Mouse (Mus musculus) limb, embryonic 10.5 days (tissue): ENCODE data around the gene AL732309.1. TPM values are rescaled to one million over a fixed set of nuclear protein-coding genes. Genes with fewer than 3 reads are reported as not detected.
A peak's percentile ranks its signal among the peaks of the same experiment; 100 is the strongest.

ENCODE experiments used
- DNase-seq: peaks from one replicate; pipeline ENCODE4 v3.0.0-alpha.2; 2017; ENCODE audit warnings: low spot score
- H3K27ac ChIP-seq: fragments of 300-500 bp; sonication (generic); 2 replicates; pipeline ENCODE4 v1.5.1; 2016; ENCODE audit warnings: mild to moderate bottlenecking
- H3K27me3 ChIP-seq: fragments of 300-500 bp; sonication (generic); 2 replicates; pipeline ENCODE4 v1.6.1; 2016; ENCODE audit warnings: low read depth, mild to moderate bottlenecking; ENCODE audit not compliant: poor library complexity, severe bottlenecking
- H3K36me3 ChIP-seq: fragments of 300-500 bp; sonication (generic); 2 replicates; pipeline ENCODE4 v1.6.1; 2016; ENCODE audit warnings: mild to moderate bottlenecking, moderate library complexity
- H3K4me1 ChIP-seq: fragments of 300-500 bp; sonication (generic); 2 replicates; pipeline ENCODE4 v1.6.1; 2016
- H3K4me3 ChIP-seq: fragments of 300-500 bp; sonication (generic); 2 replicates; pipeline ENCODE4 v1.5.1; 2016; ENCODE audit warnings: mild to moderate bottlenecking, moderate library complexity
- H3K9me3 ChIP-seq: fragments of 300-500 bp; sonication (generic); replicated peaks from 2 replicates; pipeline ENCODE4 v1.6.1; 2016; ENCODE audit warnings: mild to moderate bottlenecking
- WGBS: fragments of 180-500 bp; shearing (Covaris S2); methylation state at CpG from one replicate; pipeline ENCODE4 v1.1.7; 2016; 5-methylcytosine and 5-hydroxymethylcytosine counted together
- polyA plus RNA-seq: library from polyadenylated mRNA; unstranded; fragments of >200 nt; fragmentation: Nextera tagmentation; extraction: Ambion mirVana; gene quantifications from 2 replicates; pipeline ENCODE4 v1.2.1, GENCODE M21; 2016

The AL732309.1 gene
- polyA plus RNA-seq, 1 experiment from 2014 or later = 7.8 TPM

- peak overlapping the region; percentile 41 for H3K4me3 ChIP-seq
- no peak for DNase-seq
- H3K36me3 ChIP-seq = no peaks in the 10 kb centered on the region
- peak overlapping the region; percentile 82 for H3K27ac ChIP-seq
- H3K9me3 ChIP-seq = no peaks in the 10 kb centered on the region
- 72% methylated on average over 6 of the region's 6 CpGs for WGBS
- H3K27me3 ChIP-seq = peaks cover 27% of the 10 kb centered on the region; the same call in 1 of the 2 replicates
- H3K4me1 ChIP-seq = peaks cover 26% of the 10 kb centered on the region
Measured at GRCm38 (mm10) chr2:25228995-25229530, 17.6 kb downstream of the AL732309.1 start.

DNA sequence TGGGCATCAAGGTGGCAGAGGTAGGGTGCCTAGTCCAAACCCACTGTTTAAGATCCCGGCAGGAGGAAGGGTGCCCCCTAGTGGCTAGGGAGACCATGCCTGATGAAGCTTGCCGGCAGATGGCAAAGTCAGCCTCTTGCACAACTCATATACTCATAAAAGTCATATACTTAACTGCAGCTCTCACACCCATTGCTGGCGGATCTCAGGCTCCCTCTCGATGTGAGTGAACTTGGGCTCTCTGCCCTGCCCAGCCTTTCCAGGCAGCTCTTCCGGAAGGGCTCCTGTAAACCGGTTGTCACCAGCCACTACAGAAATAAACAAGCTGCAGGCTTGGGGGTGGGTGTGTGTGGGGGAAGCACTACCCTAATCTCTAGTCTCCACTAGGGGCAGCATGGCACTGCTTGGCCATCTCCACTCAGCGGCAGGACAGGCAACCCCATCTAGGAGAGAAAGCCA, 18.2 kb downstream of the AL732309.1 start:
- Histone ChIP-seq H3K9me3 (no peaks in the 10 kb centered on the region), H3K27ac (peak overlapping the region; percentile 82), H3K27me3 (peaks cover 27% of the 10 kb centered on the region; the same call in 1 of the 2 replicates), H3K36me3 (peaks cover 2% of the 10 kb centered on the region), H3K4me3 (peak overlapping the region; percentile 41), H3K4me1 (peaks cover 30% of the 10 kb centered on the region)
- 2% methylated on average over 7 of the region's 7 CpGs for WGBS
- peak; percentile 83 for DNase-seq

- WGBS = 92% methylated on average over 4 of the region's 4 CpGs
- H3K36me3 ChIP-seq = peaks cover 11% of the 10 kb centered on the region
Measured at GRCm38 (mm10) chr2:25227406-25227805, 19.3 kb downstream of the AL732309.1 start.

GRCm38 (mm10) chr2:25226864-25227263, 19.8 kb downstream of the AL732309.1 start:
- Histone ChIP-seq H3K36me3 (peaks cover 17% of the 10 kb centered on the region), H3K4me3 (no peak overlapping the region), H3K27me3 (peaks cover 16% of the 10 kb centered on the region; the same call in 1 of the 2 replicates), H3K9me3 (no peaks in the 10 kb centered on the region), H3K4me1 (peaks cover 34% of the 10 kb centered on the region), H3K27ac (peak overlapping the region; percentile 20; the same call in 1 of the 2 replicates)
- WGBS = 83% methylated on average over 5 of the region's 5 CpGs
- no peak for DNase-seq

More at GRCm38 (mm10) chr2:25227406-25227805, 19.3 kb downstream of the AL732309.1 start:
- H3K4me3 ChIP-seq = no peak overlapping the region
- peaks cover 34% of the 10 kb centered on the region for H3K4me1 ChIP-seq
- peaks cover 22% of the 10 kb centered on the region; the same call in 1 of the 2 replicates for H3K27me3 ChIP-seq
- 0 out of 2 replicates have a peak overlapping the region, but pooled peaks have one; percentile 20 for H3K27ac ChIP-seq
- H3K9me3 ChIP-seq = no peaks in the 10 kb centered on the region
- DNase-seq = no peak

GRCm38 (mm10) chr2:25225811-25226379, 20.8 kb downstream of the AL732309.1 start:
- peak overlapping the region; percentile 75 for H3K4me3 ChIP-seq
- 83% methylated on average over 8 of the region's 8 CpGs for WGBS

GRCm38 (mm10) chr2:25224766-25225752, 21.6 kb downstream of the AL732309.1 start:
- DNase-seq = peak; percentile 94
- Histone ChIP-seq H3K9me3 (no peaks in the 10 kb centered on the region), H3K36me3 (peaks cover 24% of the 10 kb centered on the region), H3K27me3 (no peaks in the 10 kb centered on the region), H3K4me3 (peak overlapping the region; percentile 75), H3K27ac (peak overlapping the region; percentile 95), H3K4me1 (peaks cover 34% of the 10 kb centered on the region)
- 2% methylated on average over 41 of the region's 41 CpGs for WGBS

More at GRCm38 (mm10) chr2:25225811-25226379, 20.8 kb downstream of the AL732309.1 start:
- peaks cover 7% of the 10 kb centered on the region; the same call in 1 of the 2 replicates for H3K27me3 ChIP-seq
- peaks cover 34% of the 10 kb centered on the region for H3K4me1 ChIP-seq
- no peaks in the 10 kb centered on the region for H3K9me3 ChIP-seq
- no peak for DNase-seq
- H3K36me3 ChIP-seq = peaks cover 24% of the 10 kb centered on the region
- peak overlapping the region; percentile 95 for H3K27ac ChIP-seq

DNA sequence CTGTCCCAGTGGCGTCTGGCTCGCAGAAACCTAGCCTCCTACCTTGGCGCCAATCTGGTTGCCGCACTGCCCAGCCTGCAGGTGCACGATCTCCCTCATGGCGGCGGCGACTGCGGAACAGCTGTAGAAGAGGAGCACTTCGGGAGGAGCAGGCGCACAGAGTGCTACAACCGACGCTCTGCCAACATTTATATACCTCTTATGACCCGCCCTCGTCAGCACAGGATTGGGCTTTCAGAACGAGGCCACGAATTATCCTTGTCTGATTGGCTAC, 22.2 kb downstream of the AL732309.1 start, which contains the start of gene Tubb4b:
Gene Tubb4b, minus strand, starts transcription at position 211 of the 274 bp plus-strand sequence.
- WGBS = 0% methylated on average over 17 of the region's 17 CpGs

DNA sequence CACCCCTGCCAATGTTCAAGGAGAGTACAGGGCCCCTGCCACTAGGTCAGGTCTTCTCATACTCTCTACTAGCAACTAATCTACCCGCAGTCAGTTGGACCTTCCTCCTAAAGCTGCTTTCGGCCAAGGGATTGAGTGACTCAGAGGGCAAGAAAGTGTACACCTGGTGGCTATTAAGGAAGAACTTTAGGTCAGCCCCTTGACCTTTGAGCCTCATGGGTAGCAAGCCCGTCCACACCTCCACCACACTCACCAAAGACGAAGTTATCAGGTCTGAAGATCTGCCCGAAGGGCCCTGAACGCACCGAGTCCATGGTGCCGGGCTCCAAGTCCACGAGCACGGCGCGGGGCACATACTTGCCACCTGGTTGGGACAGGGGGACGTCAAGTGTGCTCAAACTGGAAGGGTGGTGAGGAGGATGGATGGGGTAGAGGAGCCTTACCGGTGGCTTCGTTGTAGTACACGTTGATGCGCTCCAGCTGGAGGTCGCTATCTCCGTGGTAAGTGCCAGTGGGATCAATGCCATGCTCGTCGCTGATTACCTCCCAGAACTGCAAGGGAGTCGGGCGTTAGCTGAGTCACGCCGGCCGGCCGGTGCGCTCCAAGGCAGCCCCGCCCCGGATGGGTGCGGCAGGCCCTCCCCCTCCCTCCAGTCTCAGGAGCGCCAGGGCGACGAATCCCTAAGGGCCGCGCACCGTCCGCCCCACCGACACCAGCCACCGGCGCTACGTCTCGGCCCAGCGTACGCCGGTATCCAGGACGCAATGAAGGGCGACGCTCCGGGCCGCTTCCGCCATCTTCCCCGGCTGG, 22.8 kb downstream of the AL732309.1 start:
- peaks cover 31% of the 10 kb centered on the region for H3K4me1 ChIP-seq
- H3K27ac ChIP-seq = peak overlapping the region; percentile 90
- H3K36me3 ChIP-seq = peaks cover 24% of the 10 kb centered on the region
- no peaks in the 10 kb centered on the region for H3K9me3 ChIP-seq
- H3K4me3 ChIP-seq = peak overlapping the region; percentile 75
- WGBS = 1% methylated on average over 53 of the region's 53 CpGs
- no peaks in the 10 kb centered on the region for H3K27me3 ChIP-seq
- no peak for DNase-seq

More for the DNA sequence above, 22.2 kb downstream of the AL732309.1 start, which contains the start of gene Tubb4b:
- H3K4me3 ChIP-seq = peak within 1 kb of the TSS; percentile 75
- no peaks in the 10 kb centered on the region for H3K27me3 ChIP-seq
- peaks cover 24% of the 10 kb centered on the region for H3K36me3 ChIP-seq
- peak within 1 kb of the TSS; percentile 95 for H3K27ac ChIP-seq
- H3K9me3 ChIP-seq = no peaks in the 10 kb centered on the region
- H3K4me1 ChIP-seq = peaks cover 34% of the 10 kb centered on the region
- DNase-seq = no peak

DNA sequence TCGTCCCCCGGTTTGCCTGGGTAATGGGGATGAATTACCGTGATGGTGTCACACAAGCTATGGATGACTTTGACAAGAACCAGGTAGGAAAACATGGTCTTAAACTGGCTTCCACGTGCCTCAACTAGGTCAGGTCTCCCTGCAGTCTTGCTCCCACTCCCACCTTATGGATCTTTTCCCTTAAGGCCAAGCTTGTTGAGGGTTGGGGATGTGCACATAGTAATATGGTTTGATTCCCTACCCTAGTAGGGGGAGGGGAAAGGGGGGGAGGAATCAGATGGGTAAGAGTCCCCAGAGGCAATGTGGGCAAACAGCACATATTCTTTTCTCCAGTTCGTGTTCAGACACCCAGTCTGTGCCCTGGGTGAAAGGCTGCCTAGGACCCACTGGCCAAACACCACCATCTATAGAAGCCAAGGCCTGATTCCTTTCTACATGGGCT, 25.3 kb downstream of the AL732309.1 start:
- WGBS = 66% methylated on average over 5 of the region's 5 CpGs
- H3K36me3 ChIP-seq = peaks cover 24% of the 10 kb centered on the region
- no peaks in the 10 kb centered on the region for H3K27me3 ChIP-seq
- no peak overlapping the region for H3K4me3 ChIP-seq
- H3K27ac ChIP-seq = no peak overlapping the region
- no peak for DNase-seq
- peaks cover 17% of the 10 kb centered on the region for H3K4me1 ChIP-seq
- H3K9me3 ChIP-seq = no peaks in the 10 kb centered on the region

GRCm38 (mm10) chr2:25218445-25218844, 28.2 kb downstream of the AL732309.1 start, which contains the start of gene Fam166a:
Fam166a (plus strand) TSS chr2:25218745.
- Histone ChIP-seq H3K4me3 (no peak within 1 kb of the TSS), H3K36me3 (peaks cover 22% of the 10 kb centered on the region), H3K4me1 (peaks cover 4% of the 10 kb centered on the region), H3K9me3 (no peaks in the 10 kb centered on the region), H3K27ac (no peak within 1 kb of the TSS), H3K27me3 (peaks cover 13% of the 10 kb centered on the region)
- no peak for DNase-seq

DNA sequence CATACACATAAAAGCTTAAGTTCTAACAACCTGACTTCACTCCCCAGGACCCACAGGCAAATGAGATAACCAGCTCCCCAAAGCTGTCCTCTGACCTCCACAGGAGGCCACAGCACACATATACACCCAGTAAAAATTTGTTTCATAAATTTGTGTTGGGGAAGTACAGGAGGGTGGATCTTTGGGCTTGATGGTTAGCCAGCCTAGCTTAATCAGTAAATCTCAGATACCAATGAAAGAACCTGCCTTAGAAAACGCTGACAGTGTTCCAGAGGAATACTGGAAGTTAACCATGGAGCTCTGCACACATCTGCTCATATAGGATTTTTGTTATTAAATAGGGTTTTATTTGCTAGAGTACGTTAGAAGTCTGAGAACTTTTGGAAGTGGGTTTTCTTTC, 29.0 kb downstream of the AL732309.1 start:
- peaks cover 21% of the 10 kb centered on the region for H3K27me3 ChIP-seq
- H3K4me1 ChIP-seq = no peaks in the 10 kb centered on the region
- 66% methylated on average over 2 of the region's 2 CpGs for WGBS
- no peak overlapping the region for H3K4me3 ChIP-seq
- no peaks in the 10 kb centered on the region for H3K9me3 ChIP-seq
- H3K27ac ChIP-seq = no peak overlapping the region
- no peak for DNase-seq
- peaks cover 14% of the 10 kb centered on the region for H3K36me3 ChIP-seq

DNA sequence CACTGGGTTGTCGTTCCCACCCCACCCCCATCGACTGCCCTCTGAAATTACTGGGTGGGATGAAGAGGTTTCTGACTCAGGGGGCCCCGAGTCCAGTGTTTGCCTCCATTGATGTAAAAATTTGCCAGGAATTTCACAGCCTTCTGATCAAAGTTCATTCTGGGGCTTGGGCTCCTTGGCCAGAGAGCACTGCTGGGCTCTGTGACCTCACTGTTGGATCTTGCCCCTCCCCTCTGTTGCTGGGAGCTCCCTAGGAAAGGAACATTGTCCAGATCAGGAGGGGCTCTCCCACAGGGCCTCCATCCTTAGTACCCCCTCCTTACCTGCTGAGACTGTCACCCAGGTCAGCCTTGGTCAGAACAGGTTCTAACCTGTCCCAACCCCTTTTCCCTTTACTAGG, 32.2 kb downstream of the AL732309.1 start, which contains the start of gene Stpg3:
Gene Stpg3, minus strand, starts transcription at position 194 of the 400 bp plus-strand sequence.
- peaks cover 22% of the 10 kb centered on the region for H3K27me3 ChIP-seq
- DNase-seq = no peak
- peaks cover 18% of the 10 kb centered on the region for H3K4me1 ChIP-seq
- H3K36me3 ChIP-seq = peaks cover 3% of the 10 kb centered on the region; the same call in 1 of the 2 replicates
- H3K9me3 ChIP-seq = no peaks in the 10 kb centered on the region
- no peak within 1 kb of the TSS for H3K4me3 ChIP-seq
- no peak within 1 kb of the TSS for H3K27ac ChIP-seq
- WGBS = 78% methylated on average over 3 of the region's 3 CpGs
